Mouse (Mus musculus) small intestine, adult 2 months (tissue): ENCODE results near the gene Col4a3bp.

Experiments used
- CTCF ChIP-seq: fragments of 200-500 bp; IDR thresholded peaks from 2 replicates; pipeline ENCODE4 v1.5.1; 2012; ENCODE audit warnings: low read depth, mild to moderate bottlenecking, control low read depth, inconsistent platforms, low read length, moderate library complexity, mixed read lengths; ENCODE audit not compliant: insufficient replicate concordance, insufficient read length; ENCODE audit errors: extremely low read depth
- POLR2A ChIP-seq: fragments of 200-500 bp; IDR thresholded peaks from 2 replicates; pipeline ENCODE4 v1.6.1; 2012; ENCODE audit warnings: low read depth, mild to moderate bottlenecking, control low read depth, inconsistent platforms, low read length, moderate library complexity

GRCm38 (mm10) chr13:96620891-96621290 is 78.5 kb downstream of the Col4a3bp start:
- TF ChIP-seq CTCF = no peak
- no peak for TF ChIP-seq POLR2A
